Mouse (Mus musculus): Measurements from ENCODE around the gene Phlpp1. TPM values are rescaled to one million over a fixed set of nuclear protein-coding genes. Genes with fewer than 3 reads are reported as not detected.

Phlpp1 gene
- polyA plus RNA-seq, 1 experiment from 2014 or later = 9.8 TPM

- ATAC-seq (ENCODE audit: low FRiP score) = no peak
- no peaks in the 10 kb centered on the region for H3K9me3 ChIP-seq (ENCODE audit: control insufficient read depth, low read length)
- 87% methylated on average over 6 of the region's 6 CpGs for WGBS
Observed at GRCm38 (mm10) chr1:106393072-106393471, 221.5 kb downstream of the Phlpp1 start.

GRCm38 (mm10) chr1:106394678-106395077, 223.1 kb downstream of the Phlpp1 start:
- Histone ChIP-seq H3K4me1 (replicated peaks; ENCODE audit: control insufficient read depth, insufficient read depth, low read length) (no peaks in the 10 kb centered on the region), H3K36me3 (ENCODE audit: control insufficient read depth, insufficient read depth, low read length) (0 out of 2 replicates have a peak, but pooled peaks cover 3% of the 10 kb centered on the region), H3K27me3 (ENCODE audit: control insufficient read depth, insufficient read depth, low read length) (no peaks in the 10 kb centered on the region), H3K4me3 (ENCODE audit: low read depth, low read length) (no peak overlapping the region), H3K9ac (ENCODE audit: low read depth, low read length) (no peak overlapping the region), H3K4me2 (replicated peaks; ENCODE audit: low read depth, low read length) (no peak overlapping the region), H3K27ac (ENCODE audit: low read depth, low read length) (no peak overlapping the region), H3K9me3 (ENCODE audit: control insufficient read depth, low read length) (no peaks in the 10 kb centered on the region)
- 91% methylated on average over 2 of the region's 2 CpGs for WGBS
- ATAC-seq (ENCODE audit: low FRiP score) (no peak), DNase-seq (ENCODE audit: low spot score) (no peak)

More at GRCm38 (mm10) chr1:106393072-106393471, 221.5 kb downstream of the Phlpp1 start:
- no peak for DNase-seq (ENCODE audit: low spot score)
- Histone ChIP-seq H3K36me3 (ENCODE audit: control insufficient read depth, insufficient read depth, low read length) (0 out of 2 replicates have a peak, but pooled peaks cover 3% of the 10 kb centered on the region), H3K4me3 (ENCODE audit: low read depth, low read length) (no peak overlapping the region), H3K27me3 (ENCODE audit: control insufficient read depth, insufficient read depth, low read length) (no peaks in the 10 kb centered on the region), H3K9ac (ENCODE audit: low read depth, low read length) (no peak overlapping the region), H3K4me2 (replicated peaks; ENCODE audit: low read depth, low read length) (no peak overlapping the region), H3K4me1 (replicated peaks; ENCODE audit: control insufficient read depth, insufficient read depth, low read length) (no peaks in the 10 kb centered on the region), H3K27ac (ENCODE audit: low read depth, low read length) (no peak overlapping the region)

GRCm38 (mm10) chr1:106395476-106395875, 223.9 kb downstream of the Phlpp1 start:
- 8% methylated on average over 2 of the region's 2 CpGs for WGBS
- H3K4me3 ChIP-seq (ENCODE audit: low read depth, low read length) = no peak overlapping the region
- H3K9me3 ChIP-seq (ENCODE audit: control insufficient read depth, low read length) = no peaks in the 10 kb centered on the region
- H3K9ac ChIP-seq (ENCODE audit: low read depth, low read length) = no peak overlapping the region
- ATAC-seq (ENCODE audit: low FRiP score) = peak; percentile 83
- H3K36me3 ChIP-seq (ENCODE audit: control insufficient read depth, insufficient read depth, low read length) = 0 out of 2 replicates have a peak, but pooled peaks cover 3% of the 10 kb centered on the region
- no peak overlapping the region for H3K27ac ChIP-seq (ENCODE audit: low read depth, low read length)
- H3K4me1 ChIP-seq (replicated peaks; ENCODE audit: control insufficient read depth, insufficient read depth, low read length) = no peaks in the 10 kb centered on the region
- H3K27me3 ChIP-seq (ENCODE audit: control insufficient read depth, insufficient read depth, low read length) = no peaks in the 10 kb centered on the region
- H3K4me2 ChIP-seq (replicated peaks; ENCODE audit: low read depth, low read length) = no peak overlapping the region
- peak; percentile 83 for DNase-seq (ENCODE audit: low spot score)

- Histone ChIP-seq H3K27ac (ENCODE audit: low read depth, low read length) (no peak overlapping the region), H3K9me3 (ENCODE audit: control insufficient read depth, low read length) (no peaks in the 10 kb centered on the region), H3K27me3 (ENCODE audit: control insufficient read depth, insufficient read depth, low read length) (no peaks in the 10 kb centered on the region), H3K9ac (ENCODE audit: low read depth, low read length) (no peak overlapping the region), H3K4me3 (ENCODE audit: low read depth, low read length) (no peak overlapping the region), H3K4me1 (replicated peaks; ENCODE audit: control insufficient read depth, insufficient read depth, low read length) (no peaks in the 10 kb centered on the region), H3K4me2 (replicated peaks; ENCODE audit: low read depth, low read length) (no peak overlapping the region), H3K36me3 (ENCODE audit: control insufficient read depth, insufficient read depth, low read length) (no peaks in the 10 kb centered on the region)
- DNase-seq (ENCODE audit: low spot score) = no peak
- no peak for ATAC-seq (ENCODE audit: low FRiP score)
- WGBS = 85% methylated on average over 11 of the region's 11 CpGs
Observed at GRCm38 (mm10) chr1:106400900-106401634, 229.5 kb downstream of the Phlpp1 start.

GRCm38 (mm10) chr1:106403011-106403501, 231.5 kb downstream of the Phlpp1 start:
- no peaks in the 10 kb centered on the region for H3K27me3 ChIP-seq (ENCODE audit: control insufficient read depth, insufficient read depth, low read length)
- ATAC-seq (ENCODE audit: low FRiP score) (peak; percentile 36; the same call in 1 of the 2 replicates), DNase-seq (ENCODE audit: low spot score) (no peak)
- no peak overlapping the region for H3K4me2 ChIP-seq (replicated peaks; ENCODE audit: low read depth, low read length)
- no peak overlapping the region for H3K27ac ChIP-seq (ENCODE audit: low read depth, low read length)
- no peaks in the 10 kb centered on the region for H3K4me1 ChIP-seq (replicated peaks; ENCODE audit: control insufficient read depth, insufficient read depth, low read length)
- WGBS = 48% methylated on average over 6 of the region's 6 CpGs
- H3K9me3 ChIP-seq (ENCODE audit: control insufficient read depth, low read length) = no peaks in the 10 kb centered on the region
- H3K9ac ChIP-seq (ENCODE audit: low read depth, low read length) = no peak overlapping the region
- no peak overlapping the region for H3K4me3 ChIP-seq (ENCODE audit: low read depth, low read length)
- no peaks in the 10 kb centered on the region for H3K36me3 ChIP-seq (ENCODE audit: control insufficient read depth, insufficient read depth, low read length)

GRCm38 (mm10) chr1:106406852-106407251, 235.3 kb downstream of the Phlpp1 start:
- Histone ChIP-seq H3K4me1 (replicated peaks; ENCODE audit: control insufficient read depth, insufficient read depth, low read length) (no peaks in the 10 kb centered on the region), H3K4me2 (replicated peaks; ENCODE audit: low read depth, low read length) (no peak overlapping the region), H3K9me3 (ENCODE audit: control insufficient read depth, low read length) (no peaks in the 10 kb centered on the region), H3K27me3 (ENCODE audit: control insufficient read depth, insufficient read depth, low read length) (no peaks in the 10 kb centered on the region), H3K36me3 (ENCODE audit: control insufficient read depth, insufficient read depth, low read length) (no peaks in the 10 kb centered on the region), H3K4me3 (ENCODE audit: low read depth, low read length) (no peak overlapping the region), H3K27ac (ENCODE audit: low read depth, low read length) (no peak overlapping the region), H3K9ac (ENCODE audit: low read depth, low read length) (no peak overlapping the region)
- no peak for ATAC-seq (ENCODE audit: low FRiP score)
- no peak for DNase-seq (ENCODE audit: low spot score)
- WGBS = 77% methylated on average over 1 of the region's 1 CpGs

- Histone ChIP-seq H3K27ac (ENCODE audit: low read depth, low read length) (no peak overlapping the region), H3K36me3 (ENCODE audit: control insufficient read depth, insufficient read depth, low read length) (no peaks in the 10 kb centered on the region), H3K27me3 (ENCODE audit: control insufficient read depth, insufficient read depth, low read length) (no peaks in the 10 kb centered on the region), H3K9ac (ENCODE audit: low read depth, low read length) (no peak overlapping the region), H3K4me3 (ENCODE audit: low read depth, low read length) (no peak overlapping the region), H3K4me2 (replicated peaks; ENCODE audit: low read depth, low read length) (no peak overlapping the region), H3K4me1 (replicated peaks; ENCODE audit: control insufficient read depth, insufficient read depth, low read length) (no peaks in the 10 kb centered on the region), H3K9me3 (ENCODE audit: control insufficient read depth, low read length) (no peaks in the 10 kb centered on the region)
- ATAC-seq (ENCODE audit: low FRiP score) (no peak), DNase-seq (ENCODE audit: low spot score) (no peak)
- 75% methylated on average over 7 of the region's 7 CpGs for WGBS
Observed at GRCm38 (mm10) chr1:106407963-106408440, 236.4 kb downstream of the Phlpp1 start.

- ATAC-seq (ENCODE audit: low FRiP score) (no peak), DNase-seq (ENCODE audit: low spot score) (no peak)
- H3K36me3 ChIP-seq (ENCODE audit: control insufficient read depth, insufficient read depth, low read length) = no peaks in the 10 kb centered on the region
- no peak overlapping the region for H3K4me2 ChIP-seq (replicated peaks; ENCODE audit: low read depth, low read length)
- H3K9ac ChIP-seq (ENCODE audit: low read depth, low read length) = no peak overlapping the region
- no peaks in the 10 kb centered on the region for H3K4me1 ChIP-seq (replicated peaks; ENCODE audit: control insufficient read depth, insufficient read depth, low read length)
- no peaks in the 10 kb centered on the region for H3K9me3 ChIP-seq (ENCODE audit: control insufficient read depth, low read length)
- no peak overlapping the region for H3K4me3 ChIP-seq (ENCODE audit: low read depth, low read length)
- no peaks in the 10 kb centered on the region for H3K27me3 ChIP-seq (ENCODE audit: control insufficient read depth, insufficient read depth, low read length)
- 87% methylated on average over 2 of the region's 2 CpGs for WGBS
- no peak overlapping the region for H3K27ac ChIP-seq (ENCODE audit: low read depth, low read length)
Observed at GRCm38 (mm10) chr1:106410858-106411257, 239.3 kb downstream of the Phlpp1 start.

All from hindbrain, embryonic 11.5 days (tissue).